Mouse (Mus musculus): ENCODE results near the gene Defb19. TPM values are rescaled to one million over a fixed set of nuclear protein-coding genes. Genes with fewer than 3 reads are reported as not detected.

The Defb19 gene
- total RNA-seq, 2 experiments from 2014 or later: not detected

DNA sequence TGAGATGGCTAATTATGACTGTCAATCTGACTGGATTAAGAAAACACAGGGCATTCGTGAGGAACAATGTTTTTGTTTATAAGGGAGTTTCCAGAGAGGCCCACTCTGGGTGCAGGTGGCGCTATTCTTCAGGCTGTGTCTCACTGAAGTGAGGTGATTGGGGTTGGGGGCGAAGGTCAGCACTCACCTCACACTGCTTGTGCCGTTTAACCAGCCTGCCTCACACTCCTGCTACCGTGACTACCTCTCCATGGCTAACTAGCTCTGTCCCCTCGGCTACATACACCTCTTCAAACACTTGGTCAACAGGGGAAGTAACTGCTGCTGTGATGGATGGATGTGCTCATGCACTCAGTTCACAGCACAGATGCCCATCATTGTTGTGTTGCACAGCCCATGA is 8.9 kb upstream of the Defb19 start:
- ATAC-seq (replicated peaks; ENCODE audit: low FRiP score, poor library complexity, severe bottlenecking): no peak

- no peak for ATAC-seq (replicated peaks; ENCODE audit: low FRiP score, poor library complexity, severe bottlenecking)
Measured at GRCm38 (mm10) chr2:152588450-152588849, 8.3 kb upstream of the Defb19 start.

- no peak for ATAC-seq (replicated peaks; ENCODE audit: low FRiP score, poor library complexity, severe bottlenecking)
Measured at GRCm38 (mm10) chr2:152586926-152587560, 6.9 kb upstream of the Defb19 start.

GRCm38 (mm10) chr2:152580612-152581011 is 500 bp upstream of the Defb19 start:
- ATAC-seq (replicated peaks; ENCODE audit: low FRiP score, poor library complexity, severe bottlenecking): no peak

DNA sequence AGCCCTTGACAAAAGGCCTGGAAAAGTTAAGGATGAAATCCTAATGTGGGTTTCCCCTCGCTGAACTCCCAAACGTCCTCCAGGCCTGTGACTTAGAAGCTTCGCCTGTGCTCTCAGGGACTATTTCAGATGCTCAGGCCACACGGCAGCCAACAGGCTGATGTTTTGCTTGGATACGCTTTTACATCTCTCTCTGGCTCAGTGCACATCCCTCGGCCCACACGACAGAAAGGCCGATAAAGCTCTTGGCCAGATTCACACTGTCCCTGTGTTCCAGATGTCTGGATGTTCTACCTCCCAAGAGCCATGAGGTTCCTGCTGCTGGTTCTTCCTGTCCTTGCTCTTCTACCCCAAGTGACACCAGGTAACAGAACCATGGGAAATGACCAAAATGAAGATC is 6.6 kb downstream of the Defb19 start:
- ATAC-seq (replicated peaks; ENCODE audit: low FRiP score, poor library complexity, severe bottlenecking): no peak

DNA sequence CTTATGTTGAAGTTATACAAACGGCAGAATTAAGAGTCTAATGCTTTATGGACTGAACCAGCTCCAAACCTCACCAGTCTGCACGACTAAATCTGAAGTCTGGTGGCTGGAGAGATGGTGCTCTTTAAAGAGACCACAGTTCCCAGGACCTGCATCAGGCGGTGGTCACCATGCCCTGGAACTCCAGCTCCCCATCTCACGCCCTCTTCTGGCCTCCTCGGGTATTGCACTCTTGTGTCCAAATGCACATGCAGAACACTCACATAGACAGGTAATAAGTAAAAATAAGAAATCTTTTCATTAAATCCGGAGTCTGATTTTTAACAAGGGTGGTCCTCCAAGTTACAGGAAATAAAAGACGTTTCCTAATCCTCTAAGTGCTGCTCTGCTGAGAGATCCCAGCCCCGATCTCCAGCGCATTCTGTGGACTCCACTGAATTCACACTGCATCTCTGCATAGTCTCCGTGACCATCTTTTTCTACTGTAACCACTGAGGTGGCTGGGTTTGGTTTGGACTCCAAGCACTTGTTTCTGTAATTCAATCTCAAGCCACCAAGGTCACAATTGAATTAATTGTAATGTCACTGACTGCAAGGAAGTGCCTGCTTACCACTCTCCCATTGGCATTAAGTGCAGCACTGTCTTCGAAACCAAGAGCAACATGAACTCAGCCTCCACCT is 7.9 kb downstream of the Defb19 start, which contains the start of gene Defb21:
TSS of gene Defb21 (plus strand) at position 631 of the 681 bp plus-strand sequence.
- no peak for ATAC-seq (replicated peaks; ENCODE audit: low FRiP score, poor library complexity, severe bottlenecking)

- no peak for ATAC-seq (replicated peaks; ENCODE audit: low FRiP score, poor library complexity, severe bottlenecking)
Measured at GRCm38 (mm10) chr2:152570313-152570712, 9.8 kb downstream of the Defb19 start.

DNA sequence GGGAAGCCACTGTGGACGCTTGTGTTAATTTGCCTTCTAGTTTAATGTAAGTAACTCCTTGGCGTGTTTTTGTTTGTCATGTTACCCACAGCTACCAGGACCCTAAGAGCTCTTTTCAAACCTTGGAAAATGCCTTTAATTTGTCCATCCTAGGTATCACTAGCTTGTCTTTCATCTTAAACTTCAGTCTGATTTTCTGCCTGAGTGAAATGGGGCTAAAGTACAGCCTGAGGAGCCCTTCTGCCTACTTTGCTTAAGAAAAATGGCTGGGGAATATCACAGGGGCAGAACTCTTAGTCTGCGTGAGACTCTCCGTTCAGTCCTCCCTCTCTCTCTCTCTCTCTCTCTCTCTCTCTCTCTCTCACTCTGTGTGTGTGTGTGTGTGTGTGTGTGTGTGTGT is 10.2 kb downstream of the Defb19 start:
- no peak for ATAC-seq (replicated peaks; ENCODE audit: low FRiP score, poor library complexity, severe bottlenecking)

DNA sequence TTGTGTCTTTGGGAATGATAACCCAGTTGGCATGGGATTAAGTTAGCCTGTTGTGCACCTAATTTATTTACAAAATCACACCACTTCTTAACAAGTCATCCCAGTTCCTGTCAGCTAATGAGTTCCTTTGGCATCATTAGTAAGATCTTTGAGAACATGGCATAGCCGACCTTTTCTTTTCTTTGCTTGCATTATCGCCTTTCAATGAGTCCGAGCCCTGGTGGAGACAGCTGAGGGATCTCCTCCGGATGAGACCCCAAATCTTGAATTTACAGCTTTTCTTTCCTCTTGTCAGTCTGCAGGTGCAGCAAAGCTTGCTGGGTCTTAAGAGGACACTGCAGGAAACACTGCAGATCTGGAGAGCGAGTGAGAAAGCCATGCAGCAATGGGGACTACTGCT is 11.1 kb downstream of the Defb19 start, which contains the start of gene Gm17416:
TSS of gene Gm17416 (plus strand) at position 301 of the 400 bp plus-strand sequence.
- no peak for ATAC-seq (replicated peaks; ENCODE audit: low FRiP score, poor library complexity, severe bottlenecking)

- no peak for ATAC-seq (replicated peaks; ENCODE audit: low FRiP score, poor library complexity, severe bottlenecking)
Measured at GRCm38 (mm10) chr2:152556655-152557054, 23.5 kb downstream of the Defb19 start.

- no peak for ATAC-seq (replicated peaks; ENCODE audit: low FRiP score, poor library complexity, severe bottlenecking)
Measured at GRCm38 (mm10) chr2:152553774-152554423, 26.2 kb downstream of the Defb19 start.

- ATAC-seq (replicated peaks; ENCODE audit: low FRiP score, poor library complexity, severe bottlenecking): no peak
Measured at GRCm38 (mm10) chr2:152548124-152548523, 32.0 kb downstream of the Defb19 start.

GRCm38 (mm10) chr2:152544691-152545090 is 35.4 kb downstream of the Defb19 start:
- no peak for ATAC-seq (replicated peaks; ENCODE audit: low FRiP score, poor library complexity, severe bottlenecking)

DNA sequence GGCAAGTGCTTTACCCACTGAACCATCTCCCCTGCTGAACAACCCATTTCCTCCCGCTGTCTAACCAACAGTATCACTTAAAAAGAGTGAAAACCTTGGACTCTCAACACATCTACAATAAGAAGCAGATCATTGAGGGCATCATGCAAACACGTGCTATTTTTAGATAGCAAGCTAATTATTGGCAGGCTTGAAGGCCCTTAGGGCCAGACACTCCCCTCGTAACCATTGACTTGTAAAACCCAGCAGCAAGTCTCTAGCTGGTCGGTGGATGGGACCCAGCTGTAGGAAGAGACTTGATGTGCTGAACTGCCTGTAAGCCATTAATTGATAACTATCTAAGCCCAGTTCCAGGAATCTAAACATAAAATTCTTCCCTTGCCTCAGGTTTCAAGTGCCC is 36.6 kb downstream of the Defb19 start:
- no peak for ATAC-seq (replicated peaks; ENCODE audit: low FRiP score, poor library complexity, severe bottlenecking)

GRCm38 (mm10) chr2:152542897-152543296 is 37.2 kb downstream of the Defb19 start:
- no peak for ATAC-seq (replicated peaks; ENCODE audit: low FRiP score, poor library complexity, severe bottlenecking)

DNA sequence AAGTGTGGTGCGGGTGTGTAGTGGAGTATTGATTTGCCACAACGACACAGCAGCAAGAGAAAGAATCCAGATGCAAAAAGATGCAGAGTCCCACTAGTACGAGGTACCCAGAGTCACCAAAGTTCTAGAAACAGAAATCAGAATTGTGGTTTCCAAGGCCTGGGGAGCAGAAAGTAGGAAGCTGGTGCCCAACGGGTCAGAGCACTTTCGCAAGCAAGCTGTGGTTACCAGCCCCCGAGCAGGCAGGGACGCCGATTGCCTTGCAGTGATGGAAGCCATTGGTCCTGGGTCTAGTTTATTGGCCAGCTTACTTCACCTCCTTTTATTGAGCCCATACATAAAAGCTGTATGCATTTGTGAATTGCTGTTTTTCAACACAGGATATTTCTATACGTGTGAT is 38.1 kb downstream of the Defb19 start:
- no peak for ATAC-seq (replicated peaks; ENCODE audit: low FRiP score, poor library complexity, severe bottlenecking)

DNA sequence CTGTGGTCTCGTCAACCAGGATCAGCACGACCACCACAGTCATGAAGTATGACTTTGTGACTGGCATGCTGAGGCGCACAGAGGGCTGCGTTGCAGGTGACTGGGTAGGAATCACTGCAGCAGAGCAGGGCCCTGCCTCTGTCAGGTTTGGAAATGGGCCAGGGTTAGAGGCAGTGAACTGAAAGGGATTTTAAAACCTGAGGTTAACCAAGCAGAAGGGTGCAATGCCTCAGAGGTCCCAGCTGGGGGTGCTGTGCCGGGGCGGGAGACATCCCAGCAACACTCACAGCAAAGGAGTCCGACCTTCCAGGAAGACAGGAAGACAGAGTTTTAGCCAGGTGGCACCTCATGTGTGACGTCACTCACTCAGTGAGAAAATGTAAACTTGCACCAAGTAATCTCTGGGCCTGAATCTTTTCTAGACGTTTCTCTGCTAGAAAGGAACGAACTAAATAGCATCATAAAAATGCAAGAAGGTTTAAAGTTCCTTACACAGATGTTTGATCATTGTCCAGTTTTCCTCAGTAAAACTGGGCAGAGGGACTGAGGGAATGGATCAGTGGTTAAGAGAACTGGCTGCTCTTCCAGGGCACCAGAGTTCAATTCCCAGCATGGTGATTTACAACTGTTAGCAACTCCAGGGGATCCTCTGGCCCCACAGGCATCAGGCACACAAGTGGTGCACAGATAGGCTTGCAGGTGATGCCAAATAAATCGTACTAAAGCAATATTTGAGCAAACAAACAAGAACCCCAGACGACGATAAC is 40.0 kb downstream of the Defb19 start, which contains the start of gene Defb29:
TSS of gene Defb29 (minus strand) at position 155 of the 767 bp plus-strand sequence.
- ATAC-seq (replicated peaks; ENCODE audit: low FRiP score, poor library complexity, severe bottlenecking): no peak

All from erythroid progenitor cell, adult 5-6 weeks (primary cell).